Mouse (Mus musculus) kidney, embryonic 15.5 days (tissue): ENCODE measurements at regions not wholly inside any gene's neighbourhood (a gene's known extent, or its start where the extent isn't known, plus 50 kb on each side); places are given as distances from the start of the nearest gene placed in this dataset.
A peak's percentile ranks its signal among the peaks of the same experiment; 100 is the strongest.

Source experiments
- ATAC-seq: fragments of 200-750 bp; cut with Nextera tagmentation; replicated peaks from 2 replicates; pipeline ENCODE4 v1.8.0; 2017; ENCODE audit warnings: moderate TSS enrichment; ENCODE audit not compliant: low FRiP score
- H3K27ac ChIP-seq: fragments of 300-500 bp; sonication (generic); 2 replicates; pipeline ENCODE4 v1.5.1; 2015; ENCODE audit warnings: mild to moderate bottlenecking, inconsistent platforms
- H3K27me3 ChIP-seq: fragments of 300-500 bp; sonication (generic); 2 replicates; pipeline ENCODE4 v1.6.1; 2015; ENCODE audit warnings: inconsistent platforms
- H3K36me3 ChIP-seq: fragments of 300-500 bp; sonication (generic); 2 replicates; pipeline ENCODE4 v1.6.1; 2015; ENCODE audit warnings: inconsistent platforms
- H3K4me1 ChIP-seq: fragments of 300-500 bp; sonication (generic); 2 replicates; pipeline ENCODE4 v1.6.1; 2015; ENCODE audit warnings: inconsistent platforms
- H3K4me2 ChIP-seq: fragments of 300-500 bp; sonication (generic); 2 replicates; pipeline ENCODE4 v1.6.1; 2015; ENCODE audit warnings: moderate library complexity, mild to moderate bottlenecking, inconsistent platforms
- H3K4me3 ChIP-seq: fragments of 300-500 bp; sonication (generic); replicated peaks from 2 replicates; pipeline ENCODE4 v1.5.1; 2015; ENCODE audit warnings: mild to moderate bottlenecking, inconsistent platforms
- H3K9ac ChIP-seq: fragments of 300-500 bp; sonication (generic); 2 replicates; pipeline ENCODE4 v1.6.1; 2015; ENCODE audit warnings: mild to moderate bottlenecking, inconsistent platforms
- H3K9me3 ChIP-seq: fragments of 300-500 bp; sonication (generic); replicated peaks from 2 replicates; pipeline ENCODE4 v1.6.1; 2016; ENCODE audit warnings: inconsistent platforms
- WGBS: fragments of 180-500 bp; shearing (Covaris S2); methylation state at CpG from one replicate; pipeline ENCODE4 v1.1.7; 2015; ENCODE audit warnings: mixed read lengths; 5-methylcytosine and 5-hydroxymethylcytosine counted together

DNA sequence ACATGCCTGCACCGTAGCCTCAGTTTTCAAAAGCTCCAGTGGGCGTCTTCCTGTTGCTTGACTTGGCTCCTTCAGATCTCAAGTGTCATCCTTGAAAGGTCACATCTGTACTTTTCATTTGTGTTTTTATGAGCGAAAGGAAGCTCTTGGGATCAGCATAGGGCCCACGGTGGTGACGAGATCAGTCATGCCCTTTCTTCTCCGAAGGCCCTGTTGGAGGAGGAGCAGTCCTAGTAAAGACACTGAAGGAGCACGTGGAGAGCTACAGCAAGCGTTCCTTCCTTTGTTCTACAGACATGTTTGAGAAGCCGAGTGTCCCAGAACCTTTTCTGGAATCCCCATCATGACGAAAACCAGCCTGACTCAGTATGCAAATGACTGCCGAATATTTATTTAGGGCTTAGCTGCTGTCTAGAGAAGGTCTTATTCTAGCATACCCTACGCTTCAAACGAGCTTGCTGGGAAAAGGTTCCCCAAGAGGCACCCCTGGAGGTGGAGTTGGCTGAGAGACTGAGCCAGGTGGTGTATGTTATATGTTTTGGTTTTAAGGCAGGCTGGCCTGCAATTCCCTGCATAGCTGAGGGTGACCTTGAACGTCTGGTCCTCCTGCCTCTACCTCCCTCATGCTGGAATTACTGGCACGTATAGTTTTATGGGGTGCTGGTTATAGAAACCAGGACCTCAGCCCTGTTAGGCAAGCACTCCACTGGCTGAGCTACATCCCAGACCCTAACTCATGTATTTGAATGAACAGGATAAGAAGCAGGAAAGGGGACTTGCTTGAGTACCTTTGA lies 285.1 kb upstream of the Cdh5 start:
- WGBS, result 51% methylated on average over 15 of the region's 15 CpGs
- Histone ChIP-seq H3K36me3 (no peaks in the 10 kb centered on the region), H3K4me3 (no peak overlapping the region), H3K27me3 (no peaks in the 10 kb centered on the region), H3K27ac (peak overlapping the region; percentile 86), H3K4me1 (peaks cover 35% of the 10 kb centered on the region), H3K4me2 (no peak overlapping the region), H3K9me3 (no peaks in the 10 kb centered on the region), H3K9ac (no peak overlapping the region)
- no peak for ATAC-seq

DNA sequence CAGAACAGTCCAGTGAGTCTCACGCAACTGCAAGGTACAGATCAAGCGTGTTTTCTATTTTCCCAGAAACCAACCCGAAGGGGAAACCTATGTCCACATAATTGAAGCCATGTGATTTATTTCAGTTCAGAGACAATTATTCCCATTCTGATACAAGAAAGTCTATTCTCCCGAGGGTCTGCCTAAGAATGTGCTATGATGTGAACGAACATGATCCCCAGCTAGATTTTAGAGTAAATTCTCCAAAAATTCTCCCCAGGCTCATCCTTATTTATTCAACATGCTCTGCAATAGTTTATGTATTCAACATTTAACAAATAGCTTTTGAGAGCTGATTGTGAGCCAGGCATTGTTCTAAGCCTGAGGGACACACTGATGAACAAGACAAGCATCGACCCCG lies 277.9 kb upstream of the Cdh5 start:
- no peak for ATAC-seq
- H3K4me3 ChIP-seq, result no peak overlapping the region
- H3K27me3 ChIP-seq, result no peaks in the 10 kb centered on the region
- H3K4me2 ChIP-seq, result no peak overlapping the region
- H3K9me3 ChIP-seq, result no peaks in the 10 kb centered on the region
- 88% methylated on average over 7 of the region's 7 CpGs for WGBS
- H3K27ac ChIP-seq, result no peak overlapping the region
- peaks cover 8% of the 10 kb centered on the region for H3K4me1 ChIP-seq
- no peaks in the 10 kb centered on the region for H3K36me3 ChIP-seq
- no peak overlapping the region for H3K9ac ChIP-seq

DNA sequence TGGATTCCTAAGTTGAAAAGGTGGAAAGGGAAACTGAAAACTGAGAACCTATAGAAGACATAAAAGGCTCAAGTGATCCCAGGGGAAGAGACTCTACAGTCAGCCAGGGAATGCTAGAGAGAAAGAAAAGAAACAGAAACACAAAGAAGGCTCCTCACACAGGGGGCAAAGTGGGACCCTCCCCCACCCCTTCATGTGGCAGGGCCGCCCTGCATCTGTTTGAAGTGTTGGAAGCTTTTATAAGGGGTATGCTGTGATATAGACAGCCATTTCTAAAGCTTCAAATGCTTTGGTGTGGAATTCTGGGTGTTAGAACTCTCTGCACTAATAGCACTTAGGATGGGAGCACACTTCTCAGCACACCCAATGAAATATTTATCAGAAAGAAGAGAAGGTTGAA lies 276.7 kb upstream of the Cdh5 start:
- Histone ChIP-seq H3K27me3 (no peaks in the 10 kb centered on the region), H3K36me3 (no peaks in the 10 kb centered on the region), H3K4me1 (peaks cover 8% of the 10 kb centered on the region), H3K4me2 (no peak overlapping the region), H3K9me3 (no peaks in the 10 kb centered on the region), H3K4me3 (no peak overlapping the region), H3K27ac (peak overlapping the region; percentile 74), H3K9ac (no peak overlapping the region)
- ATAC-seq, result 0 out of 2 replicates have a peak, but pooled peaks have one; percentile 7
- WGBS, result 38% methylated on average over 1 of the region's 1 CpGs

DNA sequence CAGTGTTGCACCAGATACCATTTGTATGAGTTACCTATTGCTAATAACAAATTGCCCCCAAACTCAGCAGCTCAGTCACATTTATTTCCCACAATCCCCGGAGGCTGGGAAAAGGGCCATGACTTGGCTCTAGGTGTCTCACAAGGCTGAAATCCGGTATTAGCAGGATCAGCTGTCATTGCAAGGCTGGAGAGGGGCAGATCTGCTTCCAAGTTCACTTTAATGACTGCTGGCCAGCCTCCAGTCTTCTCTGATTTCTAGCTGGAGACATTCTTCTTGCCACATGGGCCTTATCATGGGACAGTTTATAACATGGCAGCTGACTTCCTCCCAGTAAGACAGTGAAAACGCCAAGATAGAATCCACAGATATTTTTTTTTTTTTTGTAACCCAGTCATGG lies 276.1 kb upstream of the Cdh5 start:
- H3K4me3 ChIP-seq, result no peak overlapping the region
- no peaks in the 10 kb centered on the region for H3K27me3 ChIP-seq
- no peaks in the 10 kb centered on the region for H3K36me3 ChIP-seq
- ATAC-seq, result peak; percentile 87
- H3K27ac ChIP-seq, result peak overlapping the region; percentile 74
- WGBS, result 23% methylated on average over 3 of the region's 3 CpGs
- H3K9ac ChIP-seq, result no peak overlapping the region
- peaks cover 8% of the 10 kb centered on the region for H3K4me1 ChIP-seq
- no peaks in the 10 kb centered on the region for H3K9me3 ChIP-seq
- H3K4me2 ChIP-seq, result no peak overlapping the region

DNA sequence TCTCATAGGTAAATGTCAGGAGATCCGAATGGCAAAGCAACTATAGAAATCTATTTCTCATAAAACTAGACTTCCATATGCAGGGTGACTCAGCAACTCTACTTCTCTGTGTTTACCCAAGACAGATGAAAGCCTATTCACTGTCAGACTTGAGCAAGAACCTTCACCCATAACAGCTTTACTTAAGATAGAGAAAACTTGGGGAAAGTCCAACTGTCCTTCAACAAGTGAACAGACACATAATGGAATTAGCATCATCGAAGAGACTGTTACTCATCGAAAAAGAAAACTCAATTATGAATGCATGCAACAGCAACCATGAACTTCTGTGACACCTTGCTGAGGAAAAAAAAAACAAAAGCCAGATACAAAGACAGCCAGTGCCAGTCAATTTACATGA lies 271.0 kb upstream of the Cdh5 start:
- no peak overlapping the region for H3K27ac ChIP-seq
- 82% methylated on average over 3 of the region's 3 CpGs for WGBS
- no peaks in the 10 kb centered on the region for H3K36me3 ChIP-seq
- H3K4me2 ChIP-seq, result no peak overlapping the region
- no peak overlapping the region for H3K4me3 ChIP-seq
- no peaks in the 10 kb centered on the region for H3K27me3 ChIP-seq
- no peaks in the 10 kb centered on the region for H3K9me3 ChIP-seq
- H3K9ac ChIP-seq, result no peak overlapping the region
- no peaks in the 10 kb centered on the region for H3K4me1 ChIP-seq
- ATAC-seq, result no peak

DNA sequence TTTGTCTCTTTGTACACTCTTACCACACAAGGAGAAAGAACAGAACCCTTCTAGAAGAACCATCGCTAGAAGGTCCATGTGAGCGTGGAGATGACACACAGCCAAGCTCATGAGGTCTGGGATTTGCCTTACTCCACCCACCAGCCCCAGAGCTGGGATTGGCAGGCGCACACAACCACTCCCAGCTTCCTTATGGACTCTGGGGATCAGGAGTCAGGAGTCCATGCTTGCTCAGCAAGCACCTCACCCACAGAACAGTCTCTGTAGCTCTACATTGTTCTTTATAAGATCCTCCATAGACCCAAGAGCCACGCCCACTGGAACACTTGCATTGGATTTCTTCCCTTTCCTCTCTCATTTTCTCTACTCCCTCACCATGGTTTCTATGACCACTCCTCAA lies 261.4 kb upstream of the Cdh5 start:
- WGBS, result 90% methylated on average over 4 of the region's 4 CpGs

DNA sequence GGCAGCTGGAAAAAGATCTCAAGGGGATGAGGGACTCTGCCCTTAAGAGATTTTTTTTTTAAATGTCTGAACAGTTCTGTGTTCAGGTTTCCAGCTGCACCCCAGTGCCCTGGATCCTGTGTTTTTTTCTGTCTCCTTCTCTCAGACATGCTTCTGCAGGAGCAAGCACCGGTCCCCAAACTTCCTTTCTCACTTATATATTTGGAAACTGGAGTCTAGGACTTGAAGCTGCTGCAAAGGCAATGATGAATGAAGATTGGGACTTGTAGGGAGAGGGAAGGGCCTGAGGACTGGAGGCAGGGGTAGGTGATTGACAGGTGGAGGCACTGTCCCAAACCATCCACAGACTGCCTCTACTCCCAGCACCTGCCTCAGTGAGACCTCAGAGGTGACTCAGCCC lies 255.5 kb upstream of the Cdh5 start:
- no peaks in the 10 kb centered on the region for H3K9me3 ChIP-seq
- H3K27me3 ChIP-seq, result no peaks in the 10 kb centered on the region
- H3K4me3 ChIP-seq, result no peak overlapping the region
- 78% methylated on average over 1 of the region's 1 CpGs for WGBS
- no peak overlapping the region for H3K27ac ChIP-seq
- no peak overlapping the region for H3K4me2 ChIP-seq
- no peak for ATAC-seq
- H3K4me1 ChIP-seq, result no peaks in the 10 kb centered on the region
- H3K9ac ChIP-seq, result no peak overlapping the region
- no peaks in the 10 kb centered on the region for H3K36me3 ChIP-seq

More for the DNA sequence above, 261.4 kb upstream of the Cdh5 start:
- H3K4me3 ChIP-seq, result no peak overlapping the region
- H3K9me3 ChIP-seq, result no peaks in the 10 kb centered on the region
- no peak overlapping the region for H3K4me2 ChIP-seq
- no peak overlapping the region for H3K27ac ChIP-seq
- H3K27me3 ChIP-seq, result no peaks in the 10 kb centered on the region
- no peaks in the 10 kb centered on the region for H3K36me3 ChIP-seq
- H3K9ac ChIP-seq, result no peak overlapping the region
- no peak for ATAC-seq
- H3K4me1 ChIP-seq, result no peaks in the 10 kb centered on the region

DNA sequence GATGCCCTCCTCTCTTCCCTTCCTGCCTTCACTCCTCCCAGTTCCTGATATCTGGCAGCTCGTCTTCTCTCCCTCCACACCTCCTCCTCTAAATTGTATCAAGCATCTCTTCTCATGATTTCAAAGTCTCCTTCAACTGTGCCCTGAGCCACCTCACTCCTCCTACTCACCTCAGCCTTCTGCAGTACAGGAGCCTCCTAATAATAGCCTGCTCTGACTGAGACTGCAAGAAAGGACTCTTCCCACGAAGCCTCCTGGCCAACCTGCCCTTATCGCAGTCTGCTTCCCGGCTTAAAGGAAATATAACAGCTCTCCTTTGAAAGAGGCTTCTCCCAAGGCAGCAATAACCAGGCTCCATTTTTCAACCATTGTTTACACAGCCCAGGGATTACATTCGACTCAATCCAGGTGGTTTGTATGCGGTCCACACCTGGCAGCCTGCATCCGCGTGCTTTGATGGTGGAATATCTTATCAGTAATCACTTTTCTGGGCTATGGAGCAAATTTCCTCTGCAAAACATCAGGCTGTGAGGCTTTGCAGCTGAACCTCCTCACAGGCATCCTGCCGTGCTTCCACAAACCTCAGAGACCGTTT lies 254.9 kb upstream of the Cdh5 start:
- Histone ChIP-seq H3K9me3 (no peaks in the 10 kb centered on the region), H3K27me3 (no peaks in the 10 kb centered on the region), H3K36me3 (no peaks in the 10 kb centered on the region), H3K4me1 (no peaks in the 10 kb centered on the region), H3K27ac (no peak overlapping the region), H3K4me3 (no peak overlapping the region), H3K9ac (no peak overlapping the region), H3K4me2 (no peak overlapping the region)
- no peak for ATAC-seq
- 51% methylated on average over 10 of the region's 10 CpGs for WGBS

DNA sequence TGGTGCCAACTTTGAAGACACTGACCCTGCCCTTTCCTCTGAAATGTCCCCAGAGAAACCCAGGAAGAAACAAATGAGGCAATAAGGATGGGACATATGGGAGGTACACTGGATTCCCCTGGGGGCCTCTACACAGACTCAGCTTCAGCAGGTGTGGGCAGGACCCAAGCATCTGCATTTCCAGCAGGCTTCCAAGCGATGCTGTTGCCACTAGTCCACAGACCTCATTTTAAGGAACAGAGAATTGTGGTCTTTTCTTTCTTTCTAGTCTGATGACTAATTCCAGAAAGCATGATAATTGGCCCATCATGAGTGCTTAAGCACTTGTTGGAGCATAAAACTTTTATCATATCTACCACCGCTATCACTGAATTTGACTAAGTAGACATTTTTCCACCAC lies 251.6 kb upstream of the Cdh5 start:
- WGBS, result 90% methylated on average over 2 of the region's 2 CpGs

DNA sequence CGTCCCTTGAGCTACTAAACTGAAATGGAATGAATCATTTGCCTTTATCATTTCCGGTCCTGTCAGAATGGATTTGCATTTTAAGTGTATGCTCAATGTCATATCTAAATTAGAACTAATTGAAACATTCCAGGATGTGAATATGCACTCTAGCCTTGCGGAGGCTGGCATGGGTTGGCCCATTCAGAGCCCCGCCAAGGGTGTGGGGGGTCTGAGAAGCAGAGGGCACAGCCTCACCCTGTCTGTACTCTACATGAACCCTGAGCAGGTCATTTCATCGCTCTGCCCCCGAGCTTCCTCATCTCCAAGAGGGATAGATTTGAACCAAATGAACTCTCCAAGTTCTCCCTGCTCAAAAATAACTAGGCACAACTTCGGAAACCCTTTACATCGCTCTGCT lies 250.1 kb upstream of the Cdh5 start:
- no peaks in the 10 kb centered on the region for H3K4me1 ChIP-seq
- WGBS, result 81% methylated on average over 8 of the region's 8 CpGs

More for the DNA sequence above, 251.6 kb upstream of the Cdh5 start:
- Histone ChIP-seq H3K4me1 (no peaks in the 10 kb centered on the region), H3K27me3 (no peaks in the 10 kb centered on the region), H3K27ac (no peak overlapping the region), H3K4me2 (no peak overlapping the region), H3K9ac (no peak overlapping the region), H3K36me3 (no peaks in the 10 kb centered on the region), H3K4me3 (no peak overlapping the region), H3K9me3 (no peaks in the 10 kb centered on the region)
- no peak for ATAC-seq

DNA sequence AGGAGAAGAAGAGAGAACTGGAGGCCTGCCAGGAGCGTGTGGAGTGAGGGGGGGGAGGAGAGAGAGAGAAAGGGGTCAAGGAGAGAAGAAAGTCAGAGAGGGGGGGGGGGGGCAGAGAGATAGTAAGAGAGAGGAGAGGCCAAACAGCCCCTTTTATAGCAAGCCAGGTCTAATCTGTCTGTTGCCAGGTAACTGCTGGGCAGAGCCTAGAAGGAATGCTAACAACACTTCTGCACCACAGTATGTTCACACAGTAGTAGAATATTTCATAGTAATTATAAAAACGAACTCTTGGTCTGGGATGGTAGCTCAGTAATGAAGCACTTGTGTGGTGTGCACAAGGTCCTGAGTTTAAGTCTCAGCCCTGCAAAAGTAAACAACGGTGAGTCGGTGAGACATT lies 248.4 kb upstream of the Cdh5 start:
- Histone ChIP-seq H3K36me3 (no peaks in the 10 kb centered on the region), H3K4me2 (no peak overlapping the region), H3K4me3 (no peak overlapping the region), H3K9me3 (no peaks in the 10 kb centered on the region), H3K9ac (no peak overlapping the region), H3K27ac (no peak overlapping the region), H3K27me3 (no peaks in the 10 kb centered on the region), H3K4me1 (no peaks in the 10 kb centered on the region)
- 77% methylated on average over 4 of the region's 4 CpGs for WGBS
- no peak for ATAC-seq

More for the DNA sequence above, 250.1 kb upstream of the Cdh5 start:
- no peaks in the 10 kb centered on the region for H3K36me3 ChIP-seq
- H3K27ac ChIP-seq, result no peak overlapping the region
- H3K9me3 ChIP-seq, result no peaks in the 10 kb centered on the region
- H3K4me2 ChIP-seq, result no peak overlapping the region
- H3K27me3 ChIP-seq, result no peaks in the 10 kb centered on the region
- H3K4me3 ChIP-seq, result no peak overlapping the region
- ATAC-seq, result no peak
- no peak overlapping the region for H3K9ac ChIP-seq

DNA sequence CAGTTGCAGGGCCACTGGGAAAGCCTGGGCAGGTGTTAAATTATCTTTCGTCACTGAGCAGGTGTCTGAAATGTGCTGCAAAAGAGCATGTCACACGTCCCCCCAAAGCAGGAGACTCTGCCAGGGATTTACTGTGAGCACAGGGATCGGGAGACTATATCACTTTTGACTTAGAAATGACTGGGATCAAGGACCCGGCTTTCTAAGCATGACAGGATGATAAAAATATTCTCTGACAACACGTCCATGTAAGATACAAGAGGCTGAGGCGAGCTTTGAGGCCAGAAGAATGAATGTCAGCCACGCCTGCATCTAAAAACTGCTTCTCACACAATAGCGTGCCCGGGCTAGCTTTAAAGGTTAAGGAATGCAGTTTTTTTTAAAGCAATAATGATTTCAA lies 246.1 kb upstream of the Cdh5 start:
- ATAC-seq, result no peak
- WGBS, result 82% methylated on average over 9 of the region's 9 CpGs

DNA sequence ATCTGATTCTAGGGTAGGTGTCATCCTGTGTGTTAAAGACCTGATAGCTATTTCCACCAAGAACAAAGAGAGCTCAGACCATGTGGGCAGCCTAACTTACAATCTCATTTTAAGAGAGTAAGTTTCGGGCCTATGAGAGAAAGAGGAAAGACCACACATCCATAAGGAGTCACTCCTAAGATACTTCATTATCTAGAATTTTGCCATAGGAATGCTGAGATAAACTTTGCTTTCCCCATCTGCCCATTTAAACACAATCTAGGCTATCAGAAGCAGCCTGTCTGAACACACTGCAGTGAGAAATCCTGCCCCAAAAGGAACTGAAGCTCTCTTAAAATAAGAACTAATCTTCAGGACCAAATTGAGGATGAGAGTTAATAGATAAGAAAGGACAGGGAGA lies 242.3 kb upstream of the Cdh5 start:
- H3K9ac ChIP-seq, result no peak overlapping the region
- no peak overlapping the region for H3K4me3 ChIP-seq
- H3K4me2 ChIP-seq, result no peak overlapping the region
- ATAC-seq, result no peak
- no peak overlapping the region for H3K27ac ChIP-seq
- no peaks in the 10 kb centered on the region for H3K36me3 ChIP-seq
- no peaks in the 10 kb centered on the region for H3K27me3 ChIP-seq
- no peaks in the 10 kb centered on the region for H3K9me3 ChIP-seq
- no peaks in the 10 kb centered on the region for H3K4me1 ChIP-seq
- WGBS, result 96% methylated on average over 1 of the region's 1 CpGs

More for the DNA sequence above, 246.1 kb upstream of the Cdh5 start:
- no peak overlapping the region for H3K9ac ChIP-seq
- H3K9me3 ChIP-seq, result no peaks in the 10 kb centered on the region
- no peak overlapping the region for H3K27ac ChIP-seq
- no peaks in the 10 kb centered on the region for H3K27me3 ChIP-seq
- H3K36me3 ChIP-seq, result no peaks in the 10 kb centered on the region
- H3K4me3 ChIP-seq, result no peak overlapping the region
- H3K4me1 ChIP-seq, result no peaks in the 10 kb centered on the region
- H3K4me2 ChIP-seq, result no peak overlapping the region
